Mouse (Mus musculus) adrenal gland, postnatal 36 days (tissue): ENCODE results near the gene Steap4. TPM values are rescaled to one million over a fixed set of nuclear protein-coding genes. Genes with fewer than 3 reads are reported as not detected.
"Not testable (repeated sequence)": the region's sequence is repeated elsewhere in the genome, so short reads cannot be mapped to it uniquely, and the experiment has no call there.

Source experiments
- DNase-seq, 2 experiments: peaks; one replicate each; pipeline ENCODE4 v3.0.0; 2021; ENCODE audit warnings: mixed read lengths in 1 of 2
- long read RNA-seq, 2 experiments: library from polyadenylated mRNA; stranded (forward); transcript quantifications; one replicate each; pipeline ENCODE4 v2.0.0; 2021; ENCODE audit warnings: borderline sequencing depth in 2 of 2
- total RNA-seq, 2 experiments: library from RNA; stranded (reverse); gene quantifications; 2 replicates each; pipeline ENCODE4 v1.2.3; 2021

Gene Steap4
- 10 to 100 TPM; 14.4 to 47.1 TPM for total RNA-seq
- long read RNA-seq, experiment 1, transcript Steap4-201 (5 exons, 3,155 nt): major isoform, 6 of 12 reads
- long read RNA-seq, experiment 1, partial matches to known transcripts: 5 of 12 reads
- long read RNA-seq, experiment 1, other reads (novel, unspliced or antisense): 1 of 12 reads
- long read RNA-seq, experiment 2, transcript Steap4-201 (5 exons, 3,155 nt): major isoform, 10 of 10 reads
- long read RNA-seq, experiment 2, partial matches to known transcripts: 0 of 10 reads
- long read RNA-seq, experiment 2, other reads (novel, unspliced or antisense): 0 of 10 reads

DNA sequence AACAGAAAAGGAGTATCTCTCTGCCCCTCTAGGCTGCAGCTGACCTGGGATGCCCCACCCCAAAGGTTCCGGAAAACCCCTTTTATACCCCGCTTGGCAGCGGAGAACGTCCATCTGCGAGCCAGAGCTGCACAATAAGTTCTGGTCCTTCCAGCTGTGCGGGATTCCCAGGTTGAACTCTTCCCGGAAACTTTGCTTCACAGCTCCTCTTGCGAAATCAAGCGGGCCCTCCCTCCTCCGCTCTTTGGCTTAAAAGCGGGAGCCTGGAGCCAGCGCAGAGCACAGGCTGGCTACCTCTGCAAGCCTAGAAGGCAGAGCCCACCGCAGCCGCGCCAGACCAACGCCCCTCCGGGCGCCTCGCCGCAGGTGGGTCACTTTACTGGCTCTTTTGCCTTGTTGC lies at the start of gene Steap4:
TSS of gene Steap4 (plus strand) at position 282 of the 400 bp plus-strand sequence.
- DNase-seq: peak; percentile 39 to 68

DNA sequence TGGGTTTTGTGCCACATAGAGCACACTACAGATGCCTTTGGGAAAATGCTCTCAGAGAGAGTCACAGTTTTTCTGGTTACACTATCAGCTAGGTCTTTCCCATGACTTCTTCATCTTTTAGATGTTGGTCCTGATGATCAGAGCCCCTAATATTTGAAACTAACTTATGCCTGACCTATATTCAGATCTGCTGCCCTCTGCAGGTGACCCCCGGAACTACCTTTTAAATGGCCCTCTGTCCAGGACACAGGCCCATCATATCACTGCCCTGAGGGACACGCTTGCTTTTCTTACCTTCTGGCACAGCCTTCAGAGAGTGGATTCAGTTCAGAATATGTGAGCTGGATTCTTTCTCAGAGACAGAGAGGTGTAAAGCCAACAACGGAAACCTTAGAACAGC lies 48.3 kb upstream of the Steap4 start:
- peak; percentile 1 to 3 for DNase-seq

DNA sequence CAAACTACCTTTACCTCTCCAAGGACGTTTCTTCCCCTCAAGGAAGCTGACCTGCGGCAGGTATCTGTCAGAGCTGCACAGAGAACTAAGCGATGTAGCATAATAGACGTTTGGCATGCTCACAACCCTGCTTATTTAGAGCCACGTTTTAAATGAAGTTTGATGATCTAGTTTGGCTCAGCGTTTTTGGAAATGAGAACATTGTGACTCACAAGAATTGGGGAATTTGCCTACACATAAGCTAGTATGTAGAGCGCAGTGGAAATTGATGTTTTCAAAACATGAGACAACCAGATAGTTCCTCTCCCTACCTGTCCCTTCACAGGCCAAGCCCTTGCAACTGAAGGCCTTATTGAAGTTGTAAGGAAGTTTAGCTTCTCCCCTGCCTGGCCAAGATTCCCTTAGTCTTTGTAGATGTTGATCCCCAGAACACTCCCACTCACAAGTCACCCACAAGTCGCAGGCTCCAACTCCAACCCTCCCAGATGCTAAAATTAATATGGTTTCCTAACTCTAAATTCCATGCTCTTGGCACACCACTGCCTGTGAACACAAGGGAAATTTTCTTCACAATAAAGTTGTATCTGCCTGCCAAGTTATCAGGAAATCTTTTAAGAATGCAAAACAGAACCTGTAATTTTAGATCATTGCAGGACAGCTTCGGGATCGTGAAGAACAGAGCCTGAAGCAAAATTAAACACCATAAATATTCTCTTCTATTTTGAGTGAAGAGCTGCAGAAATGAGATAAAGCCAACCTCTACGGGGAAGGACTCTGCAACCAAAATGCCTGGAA lies 42.6 kb upstream of the Steap4 start:
- peak in 1 of 2 experiments; percentile 2 for DNase-seq

DNA sequence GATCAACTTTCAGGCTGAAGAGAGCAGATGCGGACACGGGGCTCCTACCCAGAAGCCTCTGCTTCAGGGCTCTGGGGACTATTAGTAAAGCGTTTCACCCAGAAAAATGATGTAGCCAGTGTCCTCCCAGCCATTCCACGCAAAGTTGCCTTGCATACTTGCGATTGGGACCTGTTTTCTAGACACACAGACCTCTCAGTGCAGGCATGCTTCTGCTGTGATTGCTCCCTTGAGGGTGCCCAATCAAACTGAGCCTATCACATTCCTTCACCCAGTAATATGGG lies 42.0 kb upstream of the Steap4 start:
- peak in 1 of 2 experiments; percentile 15 for DNase-seq

DNA sequence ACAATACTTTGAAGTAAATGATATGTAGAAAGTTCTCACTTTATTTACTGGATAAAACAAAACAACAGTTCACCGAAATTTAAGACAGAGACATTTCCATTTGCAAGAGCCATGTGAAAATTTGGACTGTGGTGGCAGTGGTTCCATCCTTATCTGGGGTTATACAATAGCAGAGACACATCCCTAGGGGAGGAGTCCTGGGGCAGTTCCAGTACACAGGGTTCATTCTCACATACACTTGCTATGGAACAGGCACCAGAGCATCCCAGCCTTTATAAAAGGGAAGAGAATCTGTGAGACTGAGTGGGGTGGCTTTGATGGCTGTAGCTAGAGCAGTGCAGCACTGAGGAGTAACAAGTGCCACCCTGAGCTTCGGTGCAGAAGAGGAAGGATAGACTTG lies 40.6 kb upstream of the Steap4 start:
- DNase-seq: no peak

DNA sequence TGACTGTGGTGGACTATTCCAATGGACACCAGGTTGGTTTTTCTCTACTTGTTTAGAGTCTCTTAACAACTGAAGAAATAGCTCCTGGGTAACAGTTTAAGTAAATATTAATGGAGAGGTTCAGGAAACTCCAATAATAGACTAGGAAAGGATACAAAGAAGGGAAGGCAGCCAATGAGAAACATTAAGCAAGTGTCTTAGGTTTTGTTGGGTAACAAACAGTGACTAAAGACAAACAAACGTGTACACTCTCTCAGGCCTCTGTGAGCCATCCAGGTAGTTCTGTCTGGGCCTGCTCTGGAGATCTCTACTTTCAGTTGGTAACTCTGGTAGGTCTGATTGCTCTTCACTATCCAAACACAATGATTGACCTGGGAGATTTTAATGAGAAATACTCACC lies 37.5 kb upstream of the Steap4 start:
- DNase-seq: no peak

DNA sequence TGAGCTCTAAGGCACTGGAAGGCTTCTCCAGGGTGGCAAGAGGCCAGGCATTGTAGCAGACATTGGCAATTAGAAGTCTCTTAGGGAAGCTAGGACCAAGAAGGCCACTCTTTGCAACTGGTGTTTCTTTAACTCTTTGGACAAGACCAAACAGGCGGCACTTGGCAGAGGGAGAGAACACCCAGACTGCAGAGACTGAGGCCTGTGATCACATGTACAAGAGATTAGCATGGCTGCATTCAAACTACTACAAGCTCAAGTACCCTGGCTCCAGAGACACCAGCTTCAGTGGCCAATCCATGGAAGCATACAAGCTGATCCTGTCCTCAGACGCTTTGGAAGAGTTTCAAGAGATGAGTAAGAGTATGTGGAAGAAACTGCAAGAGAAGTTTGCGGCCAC lies 36.6 kb upstream of the Steap4 start:
- DNase-seq: peak in 1 of 2 experiments; percentile 11

DNA sequence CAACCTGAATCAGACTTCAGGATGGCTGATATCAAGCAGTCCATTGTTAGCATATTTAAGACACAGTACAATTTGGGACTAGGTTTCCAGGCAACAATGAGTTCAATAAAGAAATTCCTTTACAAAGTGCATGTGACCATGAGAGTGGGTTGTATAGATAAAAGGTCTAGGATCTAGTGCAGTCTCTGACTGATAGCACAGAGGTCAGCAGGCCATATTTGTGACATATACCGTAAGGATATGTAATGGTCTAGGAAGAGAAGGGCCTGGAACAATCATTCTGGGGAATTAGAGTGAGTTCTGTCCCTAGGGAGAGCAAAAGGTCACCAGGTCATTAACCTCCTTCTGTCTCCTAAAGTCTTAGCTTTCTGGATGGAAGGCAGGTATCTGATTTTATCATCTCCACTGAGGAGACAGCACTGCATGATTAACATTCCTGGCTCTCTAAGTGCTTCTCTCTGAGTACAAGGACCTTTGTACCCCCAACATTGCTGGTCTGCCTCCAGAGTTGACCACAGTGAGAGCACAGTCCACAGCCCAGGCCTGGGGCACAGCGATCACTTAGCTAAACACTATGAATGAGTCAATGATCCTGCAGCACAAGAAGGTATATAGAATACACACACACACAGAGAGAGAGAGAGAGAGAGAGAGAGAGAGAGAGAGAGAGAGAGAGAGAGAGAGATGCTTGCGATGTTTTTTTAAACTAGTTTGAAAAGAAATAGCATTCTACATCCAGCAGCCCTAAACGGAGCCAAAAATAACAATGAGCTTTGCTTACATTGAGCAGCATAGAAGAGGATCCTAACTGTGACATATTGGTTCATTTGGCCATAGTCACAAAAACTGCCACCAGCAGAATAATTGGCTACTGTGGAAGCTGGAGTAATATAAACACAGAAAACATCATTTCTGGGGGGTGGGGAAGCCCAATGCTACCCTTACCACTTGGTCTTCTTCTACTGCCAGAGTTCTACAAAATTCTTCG lies 27.7 kb upstream of the Steap4 start:
- no peak for DNase-seq

DNA sequence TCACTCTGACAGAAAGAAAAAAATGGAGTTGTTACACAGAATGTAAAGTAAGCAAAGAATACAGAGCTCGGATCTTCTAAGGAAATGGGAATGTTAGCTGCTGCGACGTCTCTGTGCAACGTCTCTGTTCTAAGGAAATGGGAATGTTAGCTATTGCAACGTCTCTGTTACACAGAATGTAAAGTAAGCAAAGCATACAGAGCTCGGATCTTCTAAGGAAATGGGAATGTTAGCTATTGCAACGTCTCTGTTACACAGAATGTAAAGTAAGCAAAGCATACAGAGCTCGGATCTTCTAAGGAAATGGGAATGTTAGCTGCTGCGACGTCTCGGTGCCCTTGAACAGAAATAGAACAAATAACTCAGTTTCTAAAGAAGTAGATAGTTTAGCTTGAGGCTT lies 26.8 kb upstream of the Steap4 start:
- not testable (repeated sequence) for DNase-seq

DNA sequence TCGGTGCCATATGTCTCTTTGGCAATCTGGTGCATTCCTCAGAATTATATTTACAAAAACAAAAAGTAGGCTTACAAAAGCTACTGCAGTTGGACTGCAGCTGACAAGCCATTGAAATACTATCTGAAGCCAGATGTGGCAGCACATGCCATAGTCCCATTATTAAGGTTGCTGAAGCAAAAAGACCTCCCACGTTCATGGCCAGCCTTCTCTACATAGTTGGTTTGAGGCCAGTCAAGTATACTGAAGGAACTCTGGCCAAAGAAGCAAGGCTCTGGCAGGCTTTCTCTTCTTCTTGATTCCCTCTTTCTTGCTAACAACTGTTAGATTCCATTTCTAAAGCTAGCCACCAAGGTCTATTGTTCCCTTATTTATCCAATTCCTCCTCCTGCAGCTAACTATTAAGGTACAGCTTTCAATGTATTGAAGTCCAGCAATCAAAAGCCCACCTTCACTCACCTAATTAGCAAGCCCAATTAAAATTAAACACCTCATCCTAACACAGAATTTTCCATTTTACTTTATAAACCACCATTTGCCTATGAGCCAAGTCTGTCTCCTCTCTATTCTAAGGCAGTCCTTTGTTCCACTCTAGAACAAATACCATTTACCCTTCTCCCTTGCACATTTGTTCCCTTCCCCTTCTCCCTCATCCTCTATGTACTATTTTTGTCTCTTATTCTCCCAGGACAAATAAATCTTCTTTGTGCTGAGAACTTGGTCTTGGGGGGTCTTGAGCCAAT lies 26.2 kb upstream of the Steap4 start:
- no peak for DNase-seq

DNA sequence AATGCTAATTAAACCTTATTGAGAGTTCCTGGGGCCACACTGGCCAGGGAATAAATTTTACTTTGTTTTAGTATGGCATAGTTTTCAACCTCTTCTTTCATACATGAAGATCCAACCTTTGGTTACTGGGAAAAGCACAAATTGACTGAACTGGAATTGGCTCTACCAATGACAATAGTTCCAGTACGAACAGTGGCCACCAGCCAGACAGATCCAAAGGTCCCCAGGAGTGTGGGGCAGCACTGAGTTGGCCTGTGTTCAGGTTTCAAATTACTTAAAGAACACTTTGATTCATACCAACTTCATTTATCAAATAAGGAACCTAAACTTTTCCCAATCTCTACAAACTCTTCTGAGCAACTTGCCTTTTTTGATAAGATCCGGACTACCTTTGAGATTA lies 5.4 kb upstream of the Steap4 start:
- DNase-seq: peak in 1 of 2 experiments; percentile 21

DNA sequence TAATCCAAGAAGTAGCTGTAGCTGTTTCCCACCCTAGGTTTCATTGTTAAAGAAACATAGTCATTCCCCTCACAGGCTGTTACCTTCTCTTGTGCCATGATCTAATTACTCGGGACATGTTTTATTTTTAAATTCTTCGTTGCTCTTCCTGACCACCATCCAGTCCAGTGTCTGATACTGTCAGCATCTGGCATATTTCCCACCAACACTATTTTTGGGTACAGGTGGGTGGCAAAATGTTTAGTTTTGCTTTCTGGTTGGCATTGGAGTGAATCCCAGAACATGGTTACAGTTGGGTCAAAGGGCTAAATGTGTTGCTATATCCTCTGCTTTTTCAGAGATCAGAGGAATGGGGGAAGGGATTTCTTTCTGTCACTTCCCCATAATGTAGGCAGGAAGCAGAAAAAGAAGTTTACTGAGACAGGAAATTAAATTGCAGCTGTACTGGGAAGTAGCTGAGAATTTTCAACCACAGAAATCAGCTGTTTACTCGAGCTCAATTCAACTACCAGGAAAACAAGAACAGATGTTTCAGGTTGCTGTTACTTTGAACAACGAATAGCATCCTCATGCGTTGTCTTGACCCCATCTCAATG lies 4.8 kb upstream of the Steap4 start:
- DNase-seq: no peak

DNA sequence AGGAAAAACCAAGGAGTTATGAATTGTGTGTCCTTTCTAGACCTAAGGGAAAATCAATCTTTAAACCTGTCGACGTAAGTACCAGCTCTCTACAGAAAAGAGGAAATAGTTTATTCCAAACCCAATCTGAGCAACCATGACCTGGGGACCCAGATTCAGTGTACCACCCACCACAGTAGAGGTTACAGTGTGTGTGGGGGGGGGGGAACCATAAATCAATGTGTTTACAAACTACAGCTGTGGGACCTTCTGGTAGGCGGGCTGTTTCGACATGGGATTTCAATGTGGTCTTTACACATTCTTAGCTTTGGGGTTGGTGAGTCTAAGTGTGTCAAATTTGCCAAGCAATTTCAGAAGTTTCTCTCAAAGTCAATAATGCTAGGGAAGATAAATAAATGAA lies 2.2 kb upstream of the Steap4 start:
- no peak for DNase-seq

DNA sequence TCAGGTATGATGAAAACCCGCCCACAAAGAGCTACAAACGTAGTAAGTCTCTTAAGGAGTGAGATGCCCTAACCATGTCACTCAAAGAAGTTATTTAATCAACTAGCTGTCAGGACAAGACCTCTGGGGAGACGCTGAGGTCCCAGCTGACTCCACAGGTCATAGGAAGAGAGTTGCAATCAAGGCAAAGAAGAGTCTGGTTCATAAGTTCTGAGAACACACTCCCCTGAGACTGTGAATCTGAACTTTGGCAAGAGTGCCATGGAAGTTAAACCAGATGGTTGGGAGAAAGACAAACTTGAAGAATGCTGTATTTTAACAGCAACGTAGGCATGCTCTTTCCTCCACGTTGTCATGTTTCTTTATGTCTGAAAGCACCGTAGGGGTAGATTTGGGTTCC lies 971 bp upstream of the Steap4 start:
- no peak for DNase-seq

DNA sequence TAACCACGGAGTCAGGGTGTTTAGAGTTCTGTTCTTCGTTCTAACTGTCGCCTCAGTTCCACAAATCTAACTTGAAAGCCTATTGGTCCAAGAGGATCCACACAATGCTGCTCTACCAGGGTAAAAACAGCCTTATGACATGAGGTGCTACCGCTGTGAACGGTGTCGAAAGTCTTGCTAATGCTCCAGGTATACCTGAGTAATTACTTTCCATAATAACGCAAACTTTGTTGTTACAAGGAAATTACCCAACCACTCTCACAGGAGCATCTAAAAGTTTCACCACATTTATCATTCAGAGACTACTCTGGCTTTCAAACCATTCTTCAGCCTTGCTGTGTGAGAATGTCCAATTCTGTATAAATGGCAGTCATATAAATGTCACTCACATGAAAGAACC lies 856 bp downstream of the Steap4 start:
- DNase-seq: no peak

DNA sequence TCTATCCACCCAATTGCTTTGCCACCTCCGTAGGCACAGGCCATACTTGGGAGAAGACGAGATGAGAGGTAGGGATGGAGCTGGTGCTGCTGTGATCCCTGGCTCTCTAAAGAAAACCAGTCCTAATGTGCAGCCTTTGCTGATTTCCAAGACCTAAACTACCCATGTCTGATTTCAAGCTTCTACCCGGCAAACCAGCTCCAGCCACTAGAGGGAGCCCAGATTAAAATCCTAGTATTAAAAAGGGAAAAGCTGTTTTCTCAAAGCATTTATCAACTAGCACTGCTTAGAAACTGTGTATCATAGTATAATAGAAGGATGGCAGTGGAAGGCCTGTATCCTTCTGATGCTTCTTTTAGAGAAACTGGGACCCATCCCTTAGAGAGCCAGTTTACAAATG lies 5.0 kb downstream of the Steap4 start:
- peak; percentile 23 to 59 for DNase-seq

DNA sequence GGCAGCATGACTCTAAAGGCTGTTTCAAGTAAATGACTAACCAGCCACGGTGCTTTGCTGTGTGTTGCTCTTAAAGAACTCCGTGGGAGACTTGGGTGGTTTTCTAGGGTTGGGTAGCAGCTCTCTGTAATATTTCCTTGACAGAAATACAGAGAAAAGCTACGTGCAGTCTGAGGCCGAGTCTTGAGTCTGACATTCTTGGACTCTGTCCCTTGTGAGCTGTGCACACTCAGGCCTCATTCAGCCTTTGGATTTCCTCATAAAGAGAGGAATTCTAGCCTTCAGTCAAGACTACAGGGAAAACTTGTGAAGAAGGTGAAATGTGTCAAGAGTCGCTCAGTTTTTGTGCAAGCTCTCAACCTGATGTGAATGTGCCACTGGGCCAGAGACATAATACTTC lies 7.9 kb downstream of the Steap4 start:
- no peak for DNase-seq

DNA sequence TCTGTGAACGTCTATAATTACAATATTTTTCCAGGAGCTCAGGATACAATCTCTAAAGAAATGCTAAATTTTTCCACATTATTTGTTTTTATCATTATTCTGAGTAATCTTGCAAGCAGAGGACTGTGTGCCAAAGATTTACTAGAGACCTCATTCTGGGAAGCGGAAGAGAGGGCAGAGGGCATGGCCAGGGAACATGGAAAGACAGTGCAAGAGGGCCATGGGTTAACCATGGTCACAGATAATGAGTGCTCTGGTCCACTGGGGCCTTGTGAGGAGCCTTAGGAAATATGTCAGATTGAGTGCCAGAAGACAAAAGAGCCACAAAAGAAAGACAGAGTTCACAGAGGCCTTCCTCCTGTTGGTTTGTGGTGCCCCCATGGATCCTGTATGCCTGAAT lies 12.0 kb downstream of the Steap4 start:
- no peak for DNase-seq

DNA sequence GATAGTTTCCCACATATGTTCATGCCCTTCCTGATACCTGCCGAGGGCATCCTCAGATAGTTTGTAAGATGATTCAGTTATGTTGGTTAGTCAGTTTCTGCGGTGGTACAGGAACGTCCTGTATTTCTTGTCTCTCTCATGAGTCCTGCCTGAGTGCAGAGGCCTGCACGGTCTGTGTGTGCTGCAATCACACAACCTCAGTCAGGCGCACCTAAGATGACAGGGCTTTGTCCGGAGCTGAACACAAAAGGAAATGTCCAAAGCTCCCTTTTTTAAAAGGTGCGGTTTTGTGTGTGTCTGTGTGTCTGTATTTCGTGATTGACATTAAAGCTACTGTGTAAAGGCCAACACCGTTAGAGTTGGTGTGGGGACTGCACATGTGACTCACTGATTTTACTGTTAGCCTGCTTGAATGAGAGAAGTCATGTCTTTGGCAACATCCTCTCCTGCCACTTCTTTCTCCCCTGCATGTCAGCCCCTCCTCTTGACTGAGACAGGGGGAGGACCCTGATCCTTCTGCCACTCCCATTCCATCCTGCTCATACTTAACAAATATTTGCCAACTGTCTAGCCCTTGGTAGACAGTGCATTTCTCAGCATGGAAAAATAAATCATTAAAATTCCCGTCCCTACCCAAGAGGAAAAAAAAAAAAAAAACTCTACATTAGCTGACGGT lies 14.4 kb downstream of the Steap4 start:
- DNase-seq: no peak

DNA sequence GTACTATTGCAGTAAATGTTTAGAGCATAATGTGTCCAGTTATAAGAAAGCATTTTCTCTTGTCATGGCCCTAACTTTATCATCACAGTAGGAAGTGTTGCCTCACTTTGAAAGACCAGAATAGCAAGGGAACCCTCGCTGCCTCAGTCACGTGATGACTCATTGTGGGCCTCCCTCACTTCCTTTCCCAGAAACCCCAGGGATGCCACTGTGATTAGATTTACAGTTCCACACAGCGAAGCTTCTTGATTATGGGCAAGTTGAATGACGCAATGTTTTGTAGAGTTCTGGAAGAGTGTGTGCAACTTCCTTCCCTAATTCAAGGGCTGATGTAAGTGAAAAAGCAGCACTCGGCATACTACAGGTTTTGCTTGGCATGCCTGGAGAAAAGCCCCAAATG lies 20.3 kb downstream of the Steap4 start:
- DNase-seq: no peak

DNA sequence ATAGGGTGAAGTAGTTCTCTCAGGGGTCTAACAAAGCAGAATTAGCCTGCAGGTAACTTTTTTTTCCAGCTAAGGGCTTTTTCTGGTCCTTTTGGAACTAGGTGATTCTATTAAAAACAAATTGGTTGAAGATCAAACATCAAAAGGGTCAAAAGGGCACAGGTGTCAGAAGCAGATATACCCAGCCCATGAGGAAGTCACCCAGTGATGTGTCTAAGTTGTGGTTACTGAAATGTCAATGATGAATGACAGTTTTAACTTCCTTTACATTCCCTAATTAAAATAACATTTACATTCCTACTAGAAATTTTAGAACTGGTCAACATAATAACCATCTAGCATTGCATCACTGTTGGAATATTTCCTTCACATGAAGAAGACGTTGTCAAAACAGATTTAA lies 27.7 kb downstream of the Steap4 start:
- DNase-seq: no peak
